9 mouse cellular contexts compared by ENCODE assay signal in the genomic region with DNA sequence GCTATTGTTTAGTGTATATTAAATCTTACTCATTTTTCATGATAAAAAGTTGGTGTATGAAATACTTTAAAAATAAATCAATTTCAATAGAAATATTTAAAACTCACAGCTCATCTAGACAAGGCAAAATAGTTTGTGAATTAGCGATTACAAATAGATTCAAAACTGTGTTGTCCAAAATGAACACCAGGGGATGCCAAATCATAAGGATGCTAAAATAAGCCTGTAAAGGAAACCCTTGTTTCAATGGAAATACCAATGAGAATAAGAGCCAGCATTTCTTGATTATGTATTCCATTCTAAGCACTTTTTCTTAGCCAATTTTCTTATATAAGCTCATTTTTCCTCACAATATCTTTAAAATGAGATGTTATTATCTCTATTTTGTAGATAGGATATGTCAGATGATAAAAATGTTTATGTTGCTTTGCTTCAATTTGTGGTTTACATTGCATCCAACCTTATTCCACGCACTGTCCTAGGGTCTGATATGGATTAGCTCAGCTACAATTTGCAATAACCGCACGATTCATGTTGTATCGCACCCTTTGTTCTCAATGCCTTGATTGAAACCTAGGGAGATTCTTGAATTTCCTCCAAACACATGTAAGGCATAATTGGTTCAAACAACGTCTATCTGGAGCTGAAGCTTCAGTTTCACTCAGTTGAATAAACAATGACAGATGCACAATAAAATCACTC. TPM values are rescaled to one million over a fixed set of nuclear protein-coding genes. Genes with fewer than 3 reads are reported as not detected.
DNase-seq lines count a peak whose midpoint lies in the region; ATAC-seq and TF ChIP-seq lines count a peak whose summit lies in the region.
"Had no signal": no experiment of that assay in that cellular context is flagged by ENCODE, and none has a peak within 500 bp of the region (broad histone marks: within the 10 kb centered on the region; RNA-seq: fewer than 3 reads in every experiment).

No protein-coding gene starts in this region.

- TF ChIP-seq CTCF in cerebellum, adult 2 months (IDR thresholded peaks at IDR 0.05; ENCODE audit: borderline replicate concordance, insufficient read depth, low read depth, low read length): peak; percentile 40; the same call in 1 of the 2 replicates
- TF ChIP-seq CTCF in kidney, adult 2 months (conservative IDR thresholded peaks at IDR 0.05; ENCODE audit: insufficient read depth, insufficient read length, low read depth, low read length): 0 out of 2 replicates have a peak, but pooled peaks have one; percentile 1
- TF ChIP-seq CTCF in stomach, postnatal 0 days (IDR thresholded peaks at IDR 0.05; ENCODE audit: low read depth): peak; percentile 90

- H3K4me3 ChIP-seq in cerebellum, adult 2 months (replicated peaks; ENCODE audit: insufficient read depth, low read depth, low read length): no peak overlapping the region
- H3K4me3 ChIP-seq in kidney, adult 2 months (ENCODE audit: insufficient read depth, low read depth, low read length): no peak overlapping the region
- no peak overlapping the region for H3K4me3 ChIP-seq in stomach, postnatal 0 days (ENCODE audit: low read depth, low read length)

- no peak overlapping the region for H3K4me2 ChIP-seq in stomach, postnatal 0 days (replicated peaks; ENCODE audit: low read depth)

- no peaks in the 10 kb centered on the region for H3K27me3 ChIP-seq in cerebellum, adult 2 months (ENCODE audit: control insufficient read depth, insufficient read depth, low read length)
- no peaks in the 10 kb centered on the region for H3K27me3 ChIP-seq in kidney, adult 2 months (replicated peaks; ENCODE audit: control insufficient read depth, insufficient read depth, low read length)
- H3K27me3 ChIP-seq in stomach, postnatal 0 days (ENCODE audit: control insufficient read depth, insufficient read depth, low read length): no peaks in the 10 kb centered on the region

- no peak overlapping the region for H3K9ac ChIP-seq in stomach, postnatal 0 days (ENCODE audit: low read length)

- ATAC-seq in stomach, postnatal 0 days (ENCODE audit: low FRiP score, low TSS enrichment): no peak

- DNase-seq in cerebellum, adult 2 months: peak in 1 of 2 experiments; percentile 21
- DNase-seq in cerebellum, postnatal 4 days (ENCODE audit: low spot score in 2 of 2): no peak
- DNase-seq in kidney, adult 2 months: peak; percentile 24
- DNase-seq in kidney, adult 8-10 months: no peak
- DNase-seq in right cerebral cortex, adult 2 months (ENCODE audit: low spot score in 2 of 2): peak; percentile 10 to 25
- DNase-seq in right cerebral cortex, postnatal 14 days: no peak
- no peak for DNase-seq in stomach, postnatal 0 days (ENCODE audit: low spot score)
- DNase-seq in urinary bladder, postnatal 10 days (ENCODE audit: low spot score): no peak
- DNase-seq: B cell, adult 2 months had no signal

- H3K4me1 ChIP-seq in cerebellum, adult 2 months (ENCODE audit: control insufficient read depth, insufficient read depth, low read length): no peaks in the 10 kb centered on the region
- H3K4me1 ChIP-seq in kidney, adult 2 months (ENCODE audit: control insufficient read depth, insufficient read depth, low read length): no peaks in the 10 kb centered on the region
- H3K4me1 ChIP-seq in stomach, postnatal 0 days (replicated peaks; ENCODE audit: control insufficient read depth, insufficient read depth): no peaks in the 10 kb centered on the region

- no peaks in the 10 kb centered on the region for H3K36me3 ChIP-seq in kidney, adult 2 months (ENCODE audit: control insufficient read depth, insufficient read depth, low read length)
- no peaks in the 10 kb centered on the region for H3K36me3 ChIP-seq in stomach, postnatal 0 days (ENCODE audit: control insufficient read depth, insufficient read depth, low read length)

- 63% methylated on average over 6 of the region's 6 CpGs for WGBS in cerebellum, adult 2 months
- WGBS in kidney, adult 2 months: 81% methylated on average over 6 of the region's 6 CpGs
- 69% methylated on average over 6 of the region's 6 CpGs for WGBS in stomach, postnatal 0 days

- no peaks in the 10 kb centered on the region for H3K9me3 ChIP-seq in stomach, postnatal 0 days (ENCODE audit: control insufficient read depth, low read length)

- no peak overlapping the region for H3K27ac ChIP-seq in cerebellum, adult 2 months (ENCODE audit: insufficient read depth, low read length)
- H3K27ac ChIP-seq in kidney, adult 2 months (ENCODE audit: insufficient read depth, low read depth, low read length): no peak overlapping the region
- H3K27ac ChIP-seq in stomach, postnatal 0 days (replicated peaks): no peak overlapping the region

- TF ChIP-seq POLR2A in cerebellum, adult 2 months (IDR thresholded peaks at IDR 0.05; ENCODE audit: borderline replicate concordance, insufficient read depth, low read length): no peak
- TF ChIP-seq POLR2A in kidney, adult 2 months (IDR thresholded peaks at IDR 0.05; ENCODE audit: low read depth, low read length): no peak

- TF ChIP-seq EP300 in stomach, postnatal 0 days (optimal IDR thresholded peaks at IDR 0.05): no peak

RNA-seq across cellular contexts. Expression of a gene that starts 20.2 kb away (rescaled TPM):
- 19.4 and 23.4 TPM in 2 replicates for polyA plus RNA-seq in cerebellum, adult 2 months (2012; rRNA removed)
- polyA plus RNA-seq in kidney, adult 2 months (2012; rRNA removed): 14.6 and 18.5 TPM in 2 replicates
- polyA plus RNA-seq in stomach, postnatal 0 days (2015; fragmentation: Nextera tagmentation; extraction: Ambion mirVana): 22.1 and 24.3 TPM in 2 replicates

Comparison
In these comparisons a context has a peak if more than half of its experiments do, and no peak if none do; other contexts are left out.
1. DNase-seq: peak in kidney, adult 2 months (single experiment) and right cerebral cortex, adult 2 months (2 of 2); none in cerebellum, postnatal 4 days (0 of 2), kidney, adult 8-10 months (0 of 2), right cerebral cortex, postnatal 14 days (single experiment), stomach, postnatal 0 days (single experiment) and urinary bladder, postnatal 10 days (single experiment).
2. CTCF ChIP-seq: peak in every context shown above with its lines; median percentile 90 in stomach, postnatal 0 days; 40 in cerebellum, adult 2 months; 1 in kidney, adult 2 months.